Mouse (Mus musculus) heart, embryonic 11.5 days (tissue): Measurements from ENCODE around the gene Amh. TPM values are rescaled to one million over a fixed set of nuclear protein-coding genes. Genes with fewer than 3 reads are reported as not detected.
A peak's percentile ranks its signal among the peaks of the same experiment; 100 is the strongest.

ENCODE experiments used
- ATAC-seq: fragments of 200-750 bp; cut with Nextera tagmentation; replicated peaks from 2 replicates; pipeline ENCODE4 v1.8.0; 2017; ENCODE audit warnings: moderate library complexity; ENCODE audit not compliant: insufficient number of reproducible peaks, low FRiP score, low TSS enrichment
- H3K27ac ChIP-seq: fragments of 300-500 bp; sonication (generic); 2 replicates; pipeline ENCODE4 v1.5.1; 2014; ENCODE audit warnings: mild to moderate bottlenecking, low read depth, low read length
- H3K27me3 ChIP-seq: fragments of 300-500 bp; sonication (generic); 2 replicates; pipeline ENCODE4 v1.6.1; 2014; ENCODE audit warnings: mild to moderate bottlenecking, low read length, mixed read lengths; ENCODE audit not compliant: control insufficient read depth, insufficient read depth
- H3K36me3 ChIP-seq: fragments of 300-500 bp; sonication (generic); 2 replicates; pipeline ENCODE4 v1.6.1; 2014; ENCODE audit warnings: mild to moderate bottlenecking, low read length, moderate library complexity, mixed read lengths; ENCODE audit not compliant: control insufficient read depth, insufficient read depth
- H3K4me1 ChIP-seq: fragments of 300-500 bp; sonication (generic); 2 replicates; pipeline ENCODE4 v1.6.1; 2014; ENCODE audit warnings: low read length; ENCODE audit not compliant: control insufficient read depth, insufficient read depth
- H3K4me2 ChIP-seq: fragments of 300-500 bp; sonication (generic); 2 replicates; pipeline ENCODE4 v1.6.1; 2014; ENCODE audit warnings: mild to moderate bottlenecking, moderate library complexity
- H3K4me3 ChIP-seq: fragments of 300-500 bp; sonication (generic); 2 replicates; pipeline ENCODE4 v1.5.1; 2014; ENCODE audit warnings: low read depth, low read length
- H3K9ac ChIP-seq: fragments of 300-500 bp; sonication (generic); 2 replicates; pipeline ENCODE4 v1.6.1; 2014; ENCODE audit warnings: mild to moderate bottlenecking, low read depth, low read length, moderate library complexity
- H3K9me3 ChIP-seq: fragments of 300-500 bp; sonication (generic); replicated peaks from 2 replicates; pipeline ENCODE4 v1.6.1; 2016; ENCODE audit warnings: low read length; ENCODE audit not compliant: control insufficient read depth
- WGBS: fragments of 180-500 bp; shearing (Covaris S2); extraction: QIAGEN DNeasy Blood & Tissue Kit; methylation state at CpG from one replicate; pipeline ENCODE4 v1.1.7; 2014; ENCODE audit not compliant: insufficient replicate concordance; 5-methylcytosine and 5-hydroxymethylcytosine counted together
- polyA plus RNA-seq: library from polyadenylated mRNA; unstranded; fragments of >200 nt; fragmentation: Nextera tagmentation; extraction: Ambion mirVana; gene quantifications from 2 replicates; pipeline ENCODE4 v1.2.1, GENCODE M21; 2014

Gene Amh
- polyA plus RNA-seq, 1 experiment from 2014 or later = 0.11 TPM

DNA sequence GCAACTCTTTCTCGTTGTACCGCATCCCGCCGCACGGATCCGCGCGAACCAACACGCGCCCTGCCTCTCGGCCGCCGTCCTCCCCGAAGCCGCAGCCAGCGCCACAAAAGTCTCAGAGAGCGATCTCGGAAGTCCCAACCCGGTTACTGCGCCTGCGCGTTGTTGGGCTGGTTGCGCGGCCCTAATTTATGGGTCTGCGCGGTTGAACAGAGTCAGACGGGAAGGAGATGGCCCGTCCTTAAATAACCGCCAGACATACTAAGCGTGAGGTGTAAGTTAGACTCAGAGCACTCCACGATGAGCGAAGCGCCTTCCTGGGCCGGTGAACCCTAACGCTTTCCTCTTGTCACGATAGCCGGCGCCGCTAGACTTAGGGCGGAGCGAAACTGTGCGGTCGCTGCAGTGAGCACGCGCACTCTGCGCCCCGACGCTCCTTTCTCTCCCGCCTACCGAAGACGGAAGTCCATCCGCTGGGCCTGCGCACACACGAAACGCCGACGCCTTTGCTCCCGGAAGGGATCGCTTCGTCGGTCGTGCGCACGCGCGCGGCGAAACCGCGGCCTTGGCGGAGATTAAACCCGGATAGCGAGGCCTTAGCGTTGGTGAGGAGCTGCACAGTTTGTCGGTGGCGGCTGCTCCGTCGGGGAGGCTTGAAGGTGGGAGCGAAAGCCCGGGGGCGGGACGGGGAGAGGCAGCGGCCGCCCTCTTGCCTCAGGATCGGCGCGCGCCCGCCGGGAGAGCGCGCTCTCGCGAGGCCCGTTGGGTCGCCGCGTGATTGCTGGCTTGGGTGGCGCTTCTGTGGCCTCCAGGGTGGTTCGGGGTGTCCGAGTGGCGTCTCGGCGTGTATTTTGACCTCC is 6.7 kb upstream of the Amh start, which contains the start of the genes Sf3a2 and Plekhj1:
TSS of gene Sf3a2 (plus strand) at position 49 of the 857 bp plus-strand sequence.
TSS of gene Plekhj1 (minus strand) at position 477 of the 857 bp plus-strand sequence.
- Histone ChIP-seq H3K9ac (peak within 1 kb of the TSS; percentile 98), H3K9me3 (no peaks in the 10 kb centered on the region), H3K36me3 (peaks cover 29% of the 10 kb centered on the region), H3K27ac (peak within 1 kb of the TSS; percentile 95), H3K4me1 (peaks cover 20% of the 10 kb centered on the region), H3K4me2 (peak within 1 kb of the TSS; percentile 96), H3K4me3 (peak within 1 kb of the TSS; percentile 90), H3K27me3 (no peaks in the 10 kb centered on the region)
- WGBS = under 1% methylated on average over 104 of the region's 104 CpGs
- peak; percentile 83 for ATAC-seq

DNA sequence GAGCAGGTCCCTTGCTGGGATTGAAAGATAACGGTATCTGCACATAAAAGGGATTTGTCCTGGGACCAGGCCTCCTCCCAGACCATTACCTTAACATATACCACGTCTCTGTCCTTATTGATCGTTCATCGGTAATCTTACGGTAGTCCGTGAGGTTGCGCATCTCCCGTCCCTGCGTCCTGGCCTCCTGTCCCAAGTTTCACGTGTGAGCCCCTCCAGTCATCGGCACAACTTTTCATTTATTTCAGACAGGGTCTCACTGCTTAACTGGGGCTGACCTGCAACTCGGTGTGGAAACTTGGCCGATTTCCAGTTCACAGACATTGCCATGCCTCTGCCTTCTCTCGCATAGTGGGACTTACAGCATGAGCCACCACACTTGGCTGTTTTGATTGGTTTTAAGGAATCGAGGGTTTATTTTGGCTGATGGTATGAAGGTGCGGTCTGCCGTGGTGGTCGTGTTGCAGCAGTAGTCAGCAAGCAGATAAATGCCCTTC is 5.9 kb upstream of the Amh start:
- Histone ChIP-seq H3K4me1 (peaks cover 20% of the 10 kb centered on the region), H3K36me3 (peaks cover 36% of the 10 kb centered on the region), H3K4me3 (peak overlapping the region; percentile 90), H3K9ac (peak overlapping the region; percentile 98), H3K27ac (peak overlapping the region; percentile 95), H3K4me2 (peak overlapping the region; percentile 96), H3K27me3 (no peaks in the 10 kb centered on the region), H3K9me3 (no peaks in the 10 kb centered on the region)
- WGBS = 2% methylated on average over 18 of the region's 18 CpGs
- ATAC-seq = no peak

DNA sequence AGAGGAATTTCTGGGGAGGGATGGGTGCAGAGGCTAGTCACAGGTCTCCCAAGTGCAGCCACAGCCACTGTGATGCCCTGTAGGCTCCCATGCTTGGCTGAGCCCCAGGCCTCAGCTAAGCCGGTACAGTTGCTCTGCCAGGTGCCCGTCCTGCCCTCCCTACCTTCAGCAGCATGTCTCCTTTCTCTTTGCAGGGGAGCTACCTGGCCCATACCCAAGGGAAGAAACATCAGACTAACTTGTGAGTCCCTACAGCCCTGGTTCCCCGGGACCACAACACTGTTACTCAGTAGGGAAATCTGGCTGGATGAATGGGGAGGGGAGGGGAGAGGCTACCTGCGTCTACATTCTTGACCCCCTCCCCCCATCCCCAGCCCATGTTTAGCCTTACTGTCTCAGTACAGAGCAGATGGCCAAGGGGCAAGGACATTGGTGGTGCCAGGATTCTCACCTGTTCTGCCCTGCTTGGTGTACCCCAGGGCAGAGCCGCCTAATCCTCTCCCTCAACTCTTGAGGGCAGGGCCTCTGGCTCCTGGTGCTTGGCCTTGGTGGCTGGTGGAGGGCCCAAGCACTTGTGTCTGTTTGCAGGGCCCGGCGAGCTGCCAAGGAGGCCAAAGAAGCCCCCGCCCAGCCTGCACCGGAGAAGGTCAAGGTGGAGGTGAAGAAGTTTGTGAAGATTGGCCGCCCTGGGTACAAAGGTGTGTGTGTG is 2.7 kb upstream of the Amh start:
- Histone ChIP-seq H3K9me3 (no peaks in the 10 kb centered on the region), H3K27ac (no peak overlapping the region), H3K4me1 (peaks cover 30% of the 10 kb centered on the region), H3K4me2 (no peak overlapping the region), H3K4me3 (no peak overlapping the region), H3K9ac (no peak overlapping the region), H3K27me3 (peaks cover 5% of the 10 kb centered on the region; the same call in 1 of the 2 replicates), H3K36me3 (peaks cover 22% of the 10 kb centered on the region)
- 88% methylated on average over 10 of the region's 10 CpGs for WGBS
- ATAC-seq = no peak

DNA sequence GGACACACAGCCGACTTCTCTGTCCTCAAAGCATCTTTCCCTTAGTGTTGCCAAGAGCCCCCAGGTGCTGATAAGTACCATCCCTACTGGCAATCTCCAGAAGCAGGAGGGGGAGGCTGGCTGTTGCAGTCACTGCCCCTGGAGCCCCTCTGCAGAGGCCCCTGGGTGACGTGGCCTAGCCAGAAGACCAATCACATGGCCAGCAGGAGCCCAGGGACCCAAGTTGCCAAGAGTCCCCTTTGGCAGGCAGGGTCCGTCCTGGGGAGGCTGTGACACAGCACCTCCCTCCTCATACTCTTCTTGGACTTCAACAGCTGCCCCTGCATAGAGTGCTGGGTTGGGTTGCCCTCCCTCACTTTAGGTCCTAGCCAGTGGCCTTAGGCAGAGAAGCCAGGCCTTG is 2.0 kb upstream of the Amh start:
- Histone ChIP-seq H3K4me1 (peaks cover 36% of the 10 kb centered on the region), H3K27me3 (peaks cover 6% of the 10 kb centered on the region), H3K27ac (no peak overlapping the region), H3K4me3 (no peak overlapping the region), H3K4me2 (no peak overlapping the region), H3K9ac (no peak overlapping the region), H3K36me3 (peaks cover 22% of the 10 kb centered on the region), H3K9me3 (no peaks in the 10 kb centered on the region)
- ATAC-seq = no peak
- 74% methylated on average over 3 of the region's 3 CpGs for whole genome bisulfite sequencing

DNA sequence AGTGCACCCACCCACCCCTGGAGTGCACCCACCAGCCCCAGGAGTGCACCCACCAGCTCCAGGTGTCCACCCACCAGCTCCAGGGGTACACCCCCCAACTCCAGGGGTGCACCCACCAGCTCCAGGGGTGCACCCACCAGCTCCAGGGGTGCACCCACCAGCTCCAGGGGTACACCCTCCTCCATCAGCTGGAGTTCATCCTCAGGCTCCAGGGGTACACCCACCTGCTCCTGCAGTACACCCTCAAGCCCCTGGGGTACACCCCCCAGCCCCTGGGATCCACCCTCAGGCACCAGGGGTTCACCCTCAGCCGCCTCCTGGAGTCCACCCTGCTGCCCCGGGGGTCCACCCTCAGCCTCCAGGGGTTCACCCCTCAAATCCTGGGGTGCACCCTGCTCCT is 703 bp upstream of the Amh start:
- Histone ChIP-seq H3K27ac (no peak overlapping the region), H3K4me2 (no peak overlapping the region), H3K27me3 (peaks cover 11% of the 10 kb centered on the region), H3K9me3 (no peaks in the 10 kb centered on the region), H3K4me3 (no peak overlapping the region), H3K4me1 (peaks cover 49% of the 10 kb centered on the region), H3K36me3 (peaks cover 22% of the 10 kb centered on the region), H3K9ac (0 out of 2 replicates have a peak overlapping the region, but pooled peaks have one; percentile 4)
- no peak for ATAC-seq
- 100% methylated on average over 2 of the region's 2 CpGs for WGBS

GRCm38 (mm10) chr10:80805322-80805721 is 279 bp downstream of the Amh start:
- Histone ChIP-seq H3K36me3 (peaks cover 18% of the 10 kb centered on the region), H3K27me3 (peaks cover 11% of the 10 kb centered on the region), H3K4me3 (no peak overlapping the region), H3K9me3 (no peaks in the 10 kb centered on the region), H3K4me1 (peaks cover 49% of the 10 kb centered on the region), H3K27ac (no peak overlapping the region), H3K4me2 (no peak overlapping the region), H3K9ac (no peak overlapping the region)
- no peak for ATAC-seq
- 85% methylated on average over 5 of the region's 5 CpGs for WGBS

GRCm38 (mm10) chr10:80805925-80806324 is 882 bp downstream of the Amh start:
- Histone ChIP-seq H3K4me3 (no peak overlapping the region), H3K27me3 (peaks cover 11% of the 10 kb centered on the region), H3K9ac (no peak overlapping the region), H3K27ac (no peak overlapping the region), H3K36me3 (peaks cover 18% of the 10 kb centered on the region), H3K4me2 (no peak overlapping the region), H3K9me3 (no peaks in the 10 kb centered on the region), H3K4me1 (peaks cover 51% of the 10 kb centered on the region)
- no peak; the same call in 1 of the 2 replicates for ATAC-seq
- 18% methylated on average over 3 of the region's 3 CpGs for WGBS

DNA sequence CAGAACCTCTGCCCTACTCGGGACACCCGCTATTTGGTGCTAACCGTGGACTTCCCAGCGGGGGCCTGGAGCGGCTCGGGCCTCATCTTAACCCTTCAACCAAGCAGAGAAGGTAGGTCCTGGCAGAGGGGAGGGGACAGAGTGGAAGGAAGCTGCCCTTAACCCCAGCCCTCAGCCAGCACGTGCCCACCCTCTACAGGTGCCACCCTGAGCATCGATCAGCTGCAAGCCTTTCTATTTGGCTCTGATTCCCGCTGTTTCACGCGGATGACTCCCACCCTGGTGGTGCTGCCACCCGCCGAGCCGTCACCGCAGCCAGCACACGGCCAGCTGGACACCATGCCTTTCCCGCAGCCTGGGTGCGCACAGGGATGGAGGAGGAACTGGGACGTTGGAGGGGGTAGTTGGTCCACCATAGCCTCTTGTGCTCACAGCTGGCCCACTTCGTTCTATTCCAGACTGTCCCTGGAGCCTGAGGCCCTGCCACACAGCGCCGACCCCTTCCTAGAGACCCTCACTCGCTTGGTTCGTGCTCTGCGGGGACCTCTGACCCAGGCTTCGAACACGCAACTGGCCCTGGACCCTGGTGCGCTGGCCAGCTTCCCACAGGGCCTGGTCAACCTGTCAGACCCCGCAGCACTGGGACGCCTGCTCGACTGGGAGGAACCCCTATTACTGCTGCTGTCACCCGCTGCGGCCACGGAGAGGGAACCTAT is 1.5 kb downstream of the Amh start:
- WGBS = 44% methylated on average over 34 of the region's 34 CpGs
- Histone ChIP-seq H3K36me3 (peaks cover 18% of the 10 kb centered on the region), H3K4me1 (peaks cover 51% of the 10 kb centered on the region), H3K9me3 (no peaks in the 10 kb centered on the region), H3K4me2 (peak overlapping the region; percentile 96), H3K27ac (peak overlapping the region; percentile 64), H3K27me3 (peaks cover 11% of the 10 kb centered on the region), H3K4me3 (peak overlapping the region; percentile 48), H3K9ac (peak overlapping the region; percentile 73)
- no peak for ATAC-seq
